Mouse (Mus musculus): Measurements from ENCODE around the gene 4933427D14Rik.

The 4933427D14Rik gene

DNA sequence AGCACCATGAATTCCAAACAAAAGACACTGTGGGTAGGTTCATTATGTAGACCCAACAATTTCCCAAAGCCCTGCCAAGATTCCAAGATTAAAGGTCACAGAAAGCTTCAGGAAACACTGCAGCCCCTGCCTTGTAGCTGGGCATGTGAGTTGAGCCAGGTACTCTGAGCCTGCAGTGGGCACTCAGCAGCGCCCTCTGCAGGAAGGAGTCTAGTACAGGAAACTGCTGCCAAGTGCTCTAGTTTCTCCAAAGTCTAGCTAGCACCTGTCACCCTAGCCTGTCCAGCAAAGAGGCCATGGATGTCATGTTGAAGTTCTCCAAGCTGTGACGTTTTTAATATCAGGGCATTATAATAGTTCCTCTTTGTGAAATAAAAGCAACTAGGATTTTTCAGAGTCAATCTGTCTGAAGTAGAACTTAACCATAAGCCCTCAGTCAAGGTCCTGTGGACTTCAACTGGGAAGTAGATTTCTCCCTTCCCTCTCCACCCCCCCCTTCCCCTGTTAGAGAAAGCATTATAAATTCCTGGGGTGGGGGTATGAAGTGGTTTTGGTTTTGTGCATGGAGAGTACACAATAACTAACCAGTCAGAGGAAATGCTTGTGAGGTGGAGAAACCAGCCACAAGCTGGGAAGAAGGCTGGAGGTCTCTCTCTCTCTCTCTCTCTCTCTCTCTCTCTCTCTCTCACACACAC, 61.9 kb downstream of the 4933427D14Rik start:
- no peak for DNase-seq (ENCODE audit: low spot score in 2 of 2)

DNA sequence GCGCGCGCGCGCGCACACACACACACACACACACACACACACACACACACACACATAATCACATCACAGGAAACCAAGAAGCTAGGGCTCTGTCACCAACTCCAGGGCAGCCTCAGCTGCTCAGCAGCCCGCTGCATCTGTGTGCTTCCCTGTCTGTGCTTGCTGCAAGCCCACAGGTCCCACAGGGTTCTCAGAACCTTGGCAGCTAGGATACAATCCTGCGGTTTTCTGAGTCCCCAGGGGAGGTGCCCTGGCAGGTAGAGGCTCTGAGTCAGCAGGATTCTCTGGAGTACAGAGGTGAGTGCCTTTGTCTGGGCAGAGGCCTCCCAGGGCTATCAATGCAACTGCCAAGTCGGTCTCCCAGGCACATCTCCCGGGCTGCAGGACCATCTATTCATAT, 64.4 kb downstream of the 4933427D14Rik start:
- DNase-seq (ENCODE audit: low spot score in 2 of 2) = no peak

DNA sequence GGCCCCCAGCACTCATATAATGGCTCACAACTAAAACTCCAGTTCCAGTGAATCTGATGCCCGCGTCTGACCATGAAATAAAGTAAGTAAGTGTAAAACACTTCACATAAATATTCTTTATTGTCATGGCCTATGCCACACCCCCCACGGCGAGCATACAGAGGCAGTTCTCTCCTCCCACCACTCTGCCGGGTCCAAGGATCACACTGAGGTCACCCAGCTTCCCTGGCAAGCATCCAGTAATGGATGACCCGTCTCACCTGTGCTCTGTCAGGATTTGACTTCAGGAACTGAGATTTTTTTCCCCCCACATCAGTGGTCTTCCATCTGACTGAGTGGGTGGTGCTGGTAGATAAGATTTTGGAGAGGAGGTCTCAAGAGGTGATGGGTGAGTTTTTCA, 67.1 kb downstream of the 4933427D14Rik start:
- DNase-seq (ENCODE audit: low spot score in 2 of 2) = no peak

DNA sequence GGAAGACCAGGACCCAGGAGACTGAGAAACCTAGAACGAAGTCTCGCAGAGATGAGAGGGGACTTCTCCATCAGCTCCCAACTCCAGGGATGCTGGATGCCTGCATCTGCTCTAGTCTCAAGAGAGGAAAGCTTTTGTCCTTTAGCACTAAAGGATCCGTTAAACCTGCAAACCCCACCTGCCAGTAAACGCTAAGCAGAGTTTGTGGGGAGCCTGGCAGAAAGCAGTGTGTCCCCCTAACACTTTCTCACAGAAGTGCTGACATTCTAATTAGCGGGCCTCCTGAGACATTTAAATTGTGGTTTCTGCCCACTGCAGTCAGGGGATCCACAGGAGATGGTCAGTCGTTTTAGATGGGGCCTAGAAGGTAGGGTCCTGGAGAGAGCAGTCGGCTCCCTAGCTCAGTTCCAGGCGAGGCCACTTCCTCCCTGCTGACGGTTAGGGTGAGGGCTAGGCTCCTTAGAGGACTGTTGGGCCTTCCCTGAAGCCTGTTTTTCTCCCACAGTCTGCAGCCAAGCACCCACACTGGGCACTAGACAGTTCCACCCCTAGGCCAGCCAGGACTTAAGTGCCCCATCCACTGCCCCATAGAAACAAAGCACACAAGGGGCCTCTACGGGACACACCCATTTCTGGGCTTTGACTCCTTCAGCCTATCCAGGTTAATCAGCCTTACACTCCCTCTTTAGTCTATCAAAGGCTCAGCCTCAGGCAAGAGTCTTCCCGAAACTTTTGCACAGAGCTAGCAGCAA, 70.9 kb downstream of the 4933427D14Rik start:
- DNase-seq (ENCODE audit: low spot score in 2 of 2) = peak; percentile 17 to 31

DNA sequence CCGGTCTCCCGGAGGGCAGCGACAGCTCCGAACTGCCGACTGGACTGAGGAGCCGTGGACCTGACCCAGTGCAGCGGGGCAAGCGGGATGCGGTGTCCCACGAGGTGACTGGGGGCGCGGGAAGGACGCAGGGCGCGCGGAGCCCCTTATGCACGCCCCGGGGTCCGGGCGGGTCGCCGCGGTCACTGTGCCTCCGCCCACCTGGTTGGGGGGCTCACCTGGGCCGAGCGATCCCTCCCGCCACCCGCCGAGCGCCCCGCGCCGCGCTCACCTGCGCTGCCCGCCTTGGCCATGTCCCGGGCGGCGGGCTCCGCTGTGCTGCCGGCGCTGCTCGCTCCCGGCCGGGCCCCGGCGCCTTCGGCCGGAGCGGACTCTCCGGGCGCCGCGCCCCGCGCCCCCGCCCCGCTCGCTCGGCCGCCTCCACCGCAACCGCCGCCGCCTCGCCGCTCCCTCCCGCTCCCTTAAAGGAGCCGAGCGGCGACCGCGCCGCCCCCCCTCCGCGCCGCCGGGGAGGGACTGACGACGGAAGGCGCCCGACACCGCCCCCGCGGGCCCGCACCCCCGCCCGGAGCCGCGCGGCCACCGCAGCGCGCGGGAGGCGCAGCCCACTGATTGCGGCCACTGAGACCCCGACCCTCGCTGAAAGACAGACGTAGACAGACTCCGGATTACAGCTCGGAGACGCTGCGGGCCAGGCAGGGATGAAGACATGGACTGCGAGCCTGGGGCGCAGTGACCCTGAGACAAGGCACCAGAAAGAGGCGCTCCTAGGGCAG, 71.7 kb downstream of the 4933427D14Rik start, which contains the start of gene Pitpnm3:
Pitpnm3 (minus strand) TSS at position 396 of the 776 bp plus-strand sequence.
- DNase-seq (ENCODE audit: low spot score in 2 of 2) = peak; percentile 55

DNA sequence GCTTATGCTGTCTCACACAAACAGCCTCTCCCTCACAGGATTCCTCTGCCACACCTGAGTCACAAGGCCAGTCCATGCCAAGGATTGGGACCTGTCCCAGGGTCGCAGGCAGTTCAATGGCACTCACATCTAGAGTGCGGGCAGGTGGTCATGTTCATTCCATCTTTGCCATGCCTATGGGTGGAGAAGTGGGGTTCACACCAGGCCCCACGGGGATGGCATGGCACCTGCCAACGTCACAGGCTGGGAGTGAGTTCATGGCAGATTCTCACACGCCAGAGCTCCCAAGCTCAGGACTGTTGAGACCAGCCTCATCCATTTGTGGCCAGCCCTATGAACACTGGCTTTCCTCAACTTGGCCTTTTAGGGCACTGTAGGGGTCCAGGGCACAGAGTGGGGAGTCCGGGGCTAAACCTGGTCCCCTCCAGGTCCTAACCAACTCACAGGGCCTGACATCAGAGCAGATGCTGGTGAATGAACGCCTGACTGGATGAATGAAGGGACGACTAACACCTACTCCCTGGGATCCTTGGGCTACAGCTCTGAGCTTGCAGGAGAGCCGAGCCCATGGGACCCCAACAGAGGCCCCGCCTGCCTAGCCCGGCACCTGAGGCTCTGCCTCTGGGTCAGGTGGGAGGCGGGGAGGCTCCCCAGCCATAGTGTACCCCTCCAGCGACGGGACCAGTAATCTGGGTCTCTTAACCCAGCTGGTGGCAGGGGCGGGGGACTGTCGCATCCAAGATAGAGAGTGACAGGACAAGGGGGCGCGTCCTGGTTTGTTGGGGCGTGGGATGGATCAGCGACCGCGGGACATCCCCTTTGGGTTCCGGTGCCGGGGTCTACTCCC, 72.5 kb downstream of the 4933427D14Rik start:
- peak; percentile 32 to 42 for DNase-seq (ENCODE audit: low spot score in 2 of 2)

DNA sequence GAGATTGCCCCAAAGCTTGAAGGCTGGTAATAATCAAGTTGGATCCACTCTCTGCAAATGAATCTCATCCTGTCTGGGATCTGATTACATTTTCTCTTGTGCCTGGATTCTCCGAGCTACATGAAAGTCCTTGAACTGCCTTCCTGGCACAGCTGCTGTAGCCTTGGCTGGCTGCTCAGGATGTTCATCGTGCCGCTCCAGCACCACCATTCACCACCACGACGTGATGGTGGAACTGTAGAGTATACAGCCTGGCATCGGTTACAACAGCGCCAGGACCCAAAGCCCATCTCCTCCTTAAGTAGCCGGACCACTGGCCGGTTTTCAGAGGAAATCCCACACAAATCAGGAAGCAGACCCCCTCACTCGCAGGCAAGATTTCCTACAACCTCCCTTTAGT, 74.2 kb downstream of the 4933427D14Rik start:
- DNase-seq (ENCODE audit: low spot score in 2 of 2) = peak in 1 of 2 experiments; percentile 29

DNA sequence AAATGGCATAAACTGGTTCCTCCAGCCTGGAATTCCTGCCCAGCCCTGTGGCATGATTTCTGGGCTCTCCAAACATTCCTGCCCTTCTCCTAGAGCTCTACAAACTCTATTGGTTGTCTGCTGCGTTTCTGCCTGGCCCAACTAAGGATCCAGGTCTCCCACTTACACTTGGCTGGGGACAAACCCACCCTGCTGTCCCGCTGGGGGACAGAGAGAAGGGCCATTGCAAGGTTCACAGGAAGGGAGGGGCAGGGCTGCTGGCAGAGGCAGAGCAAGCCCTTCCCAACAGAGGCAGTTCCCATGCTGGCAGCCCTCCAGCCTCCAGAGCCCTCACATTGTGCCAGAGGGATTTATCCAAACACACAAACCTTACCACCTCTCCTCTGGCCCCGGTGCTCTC, 75.0 kb downstream of the 4933427D14Rik start:
- peak; percentile 39 to 54 for DNase-seq (ENCODE audit: low spot score in 2 of 2)

DNA sequence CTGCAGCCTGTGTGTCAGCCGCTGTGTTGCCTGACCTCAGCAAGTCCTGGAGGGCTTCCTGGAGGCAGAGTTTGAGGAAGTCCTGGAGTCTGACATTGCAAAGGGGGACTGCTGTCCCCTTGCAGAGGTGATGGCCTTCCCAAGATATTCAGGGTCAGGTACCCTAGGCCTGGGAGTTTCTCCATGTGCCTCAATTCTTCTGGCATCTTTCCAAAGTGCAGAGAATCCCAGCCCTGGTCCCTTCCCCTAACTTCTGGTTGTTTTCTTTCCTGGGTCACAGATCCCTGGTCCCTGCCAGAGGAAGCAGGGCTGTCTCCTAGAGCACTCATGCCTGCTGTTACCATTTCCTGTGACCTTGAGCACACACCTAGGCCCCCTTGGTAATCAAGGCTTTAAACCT, 75.6 kb downstream of the 4933427D14Rik start:
- DNase-seq (ENCODE audit: low spot score in 2 of 2) = no peak

DNA sequence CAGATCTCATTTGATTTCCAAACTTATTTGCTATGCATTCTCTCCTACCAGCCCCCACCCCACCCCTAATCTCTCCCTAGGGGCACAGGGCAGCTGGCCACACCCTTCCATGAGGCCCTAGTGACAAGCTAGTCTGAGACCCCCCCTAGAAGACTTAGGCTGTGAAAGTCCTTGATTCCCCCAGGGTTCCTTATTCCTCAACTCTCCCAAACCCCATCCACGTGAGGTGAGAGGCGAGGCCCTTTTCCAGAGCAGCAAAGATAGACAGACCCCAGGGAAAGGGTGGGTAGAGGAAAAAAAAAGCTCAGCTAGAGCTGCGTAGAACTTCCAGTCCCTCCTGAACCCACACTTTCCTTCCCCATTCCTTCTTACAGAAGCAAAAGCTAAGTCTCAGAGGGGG, 76.4 kb downstream of the 4933427D14Rik start:
- DNase-seq (ENCODE audit: low spot score in 2 of 2) = no peak

DNA sequence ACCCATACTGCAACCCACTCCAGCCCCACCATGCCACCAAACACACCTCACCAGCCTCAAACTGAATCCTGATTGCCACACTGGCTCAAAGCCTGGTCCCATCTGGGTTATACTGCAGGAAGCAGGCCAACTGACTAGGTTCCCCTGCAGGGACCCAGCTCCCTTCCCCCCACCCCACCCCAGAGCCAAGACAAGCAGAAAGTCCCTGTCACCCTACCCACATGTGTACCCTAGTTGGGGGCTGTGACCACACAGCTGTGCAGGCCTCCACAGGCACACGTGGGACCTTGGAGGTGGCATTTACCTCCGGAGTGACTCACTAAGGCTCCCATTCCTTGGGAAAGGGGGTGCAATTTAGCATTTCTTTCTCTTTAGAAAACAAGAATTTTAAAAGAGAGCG, 76.8 kb downstream of the 4933427D14Rik start:
- DNase-seq (ENCODE audit: low spot score in 2 of 2) = peak in 1 of 2 experiments; percentile 42

DNA sequence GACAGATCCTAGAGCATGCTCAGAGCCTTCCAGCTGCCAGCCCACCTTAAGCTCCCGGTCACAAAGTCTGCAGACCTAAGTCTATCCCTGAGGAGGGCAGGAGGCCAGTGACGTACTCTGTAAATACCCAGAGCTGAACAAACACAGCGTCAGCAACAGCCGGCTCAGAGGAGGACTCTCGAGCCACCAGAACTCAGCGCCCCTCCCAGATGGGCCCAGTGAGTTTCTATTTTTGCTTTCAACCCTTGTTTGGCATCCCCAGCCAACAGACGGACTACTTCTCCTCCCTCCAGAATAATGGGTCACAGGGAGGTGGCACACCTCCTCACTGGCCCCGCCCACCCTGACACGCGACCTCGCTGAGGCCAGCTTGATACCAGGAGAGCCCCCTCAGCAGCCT, 77.2 kb downstream of the 4933427D14Rik start:
- peak in 1 of 2 experiments; percentile 53 for DNase-seq (ENCODE audit: low spot score in 2 of 2)

DNA sequence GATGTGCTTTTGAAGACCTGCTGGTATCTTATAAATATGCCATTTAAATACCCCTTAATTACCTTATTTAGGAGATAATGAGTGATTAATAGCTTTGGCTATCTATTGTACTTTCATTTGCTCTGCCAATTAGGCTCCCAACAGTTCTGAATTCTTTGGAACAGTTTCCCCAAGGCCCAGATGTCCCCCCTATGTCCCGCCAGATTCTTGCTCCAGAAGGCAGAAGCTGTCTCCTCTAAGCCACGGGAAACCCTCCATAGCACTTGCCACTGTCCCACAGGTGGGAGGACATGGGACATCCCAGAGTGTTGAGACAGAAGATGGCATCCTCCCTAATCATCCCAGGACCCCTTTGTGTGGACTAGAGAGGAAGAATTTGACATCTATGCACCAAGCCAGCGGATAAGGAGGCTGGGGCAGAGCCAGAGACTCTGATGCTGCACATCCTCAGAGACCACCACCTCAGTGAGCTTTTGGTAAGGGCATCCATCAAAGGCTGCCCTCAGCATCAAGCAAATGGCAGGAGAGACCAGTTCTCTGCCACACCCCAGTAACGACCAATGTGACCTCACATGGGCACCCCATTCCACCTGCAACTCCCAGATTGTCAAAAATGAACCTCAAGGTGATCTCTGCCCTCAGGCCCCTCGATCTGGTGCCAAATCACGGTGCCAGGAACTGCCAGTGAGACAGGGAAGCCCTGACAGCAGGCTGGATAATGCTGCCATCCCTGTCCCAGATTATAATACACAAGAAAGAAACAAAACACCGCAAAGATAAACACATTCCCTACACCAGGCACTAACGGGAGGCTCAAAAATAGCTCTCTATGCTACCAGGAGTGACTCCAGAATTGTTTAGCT, 78.0 kb downstream of the 4933427D14Rik start:
- DNase-seq (ENCODE audit: low spot score in 2 of 2) = no peak

DNA sequence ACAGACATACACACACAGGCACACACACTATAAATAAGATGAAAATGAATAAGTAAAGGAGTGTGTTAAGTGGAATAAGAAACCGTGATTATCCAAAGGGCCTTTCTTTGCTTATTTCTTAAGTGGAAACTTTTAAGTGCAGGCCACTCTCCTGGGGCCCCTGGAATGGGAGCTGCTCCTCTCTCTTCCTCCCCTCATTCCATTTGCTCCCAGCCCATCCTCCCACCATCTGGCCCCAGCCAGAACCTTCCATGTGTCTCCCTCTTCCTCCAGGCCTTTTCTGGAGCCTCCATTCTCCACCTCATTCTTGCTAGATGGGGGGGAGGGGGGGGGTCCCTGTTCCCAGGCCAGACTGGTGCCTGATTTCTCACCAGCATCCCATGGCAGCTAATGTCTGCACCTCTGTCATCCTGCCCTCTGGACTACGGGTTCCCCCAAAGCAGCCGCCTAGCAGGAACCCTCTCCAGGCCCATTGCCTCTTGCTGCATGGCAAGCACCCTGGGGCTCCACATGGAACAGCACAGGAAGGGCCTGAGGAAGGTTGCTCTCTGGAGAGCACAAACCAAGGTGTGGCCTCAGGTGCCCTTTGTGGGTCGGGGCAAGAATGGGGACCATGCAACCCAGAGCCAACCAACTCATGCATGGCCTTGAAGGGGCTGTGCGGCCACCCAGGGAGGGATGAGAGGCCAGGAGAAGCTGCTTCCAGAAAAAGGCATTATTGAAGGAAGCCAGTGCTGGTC, 79.6 kb downstream of the 4933427D14Rik start:
- DNase-seq (ENCODE audit: low spot score in 2 of 2) = no peak

DNA sequence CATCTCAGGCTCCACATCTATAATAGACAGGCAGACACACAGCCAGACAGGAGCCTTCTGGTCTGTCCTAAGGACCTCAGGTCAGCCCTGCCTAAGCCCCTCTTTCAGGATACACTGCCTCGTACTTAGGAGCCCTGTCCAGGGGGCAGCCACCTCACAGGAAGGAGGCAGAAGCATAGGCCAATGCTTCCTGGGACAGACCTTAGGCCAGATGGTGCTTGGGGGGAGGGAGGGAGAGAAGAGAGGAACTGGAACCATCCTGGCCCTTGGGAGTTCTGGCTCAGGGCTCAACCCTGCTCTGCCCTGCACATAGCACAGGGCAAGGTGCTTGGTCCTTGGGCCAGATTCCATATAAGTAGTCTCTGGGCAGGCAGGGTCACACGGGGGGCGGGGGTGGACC, 81.5 kb downstream of the 4933427D14Rik start:
- no peak for DNase-seq (ENCODE audit: low spot score in 2 of 2)

DNA sequence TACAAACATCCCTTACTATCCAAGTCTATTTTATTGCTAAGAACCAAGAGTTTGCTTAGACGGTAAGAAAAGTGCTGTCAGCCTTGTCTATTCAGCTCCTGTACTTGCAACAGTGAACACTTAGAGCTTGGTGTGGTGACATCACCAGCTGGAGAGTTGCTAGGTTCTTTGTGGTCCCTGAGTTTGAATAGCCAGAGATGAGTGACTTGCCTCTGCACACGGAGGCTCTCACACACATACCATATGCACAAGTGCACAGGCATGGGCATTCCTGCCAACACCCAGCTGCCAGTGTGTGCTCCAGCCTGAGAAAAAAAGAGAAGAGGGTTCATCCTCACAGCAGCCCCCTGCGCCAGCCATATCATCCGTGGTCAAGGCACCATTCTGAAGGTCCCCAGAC, 83.7 kb downstream of the 4933427D14Rik start:
- no peak for DNase-seq (ENCODE audit: low spot score in 2 of 2)

DNA sequence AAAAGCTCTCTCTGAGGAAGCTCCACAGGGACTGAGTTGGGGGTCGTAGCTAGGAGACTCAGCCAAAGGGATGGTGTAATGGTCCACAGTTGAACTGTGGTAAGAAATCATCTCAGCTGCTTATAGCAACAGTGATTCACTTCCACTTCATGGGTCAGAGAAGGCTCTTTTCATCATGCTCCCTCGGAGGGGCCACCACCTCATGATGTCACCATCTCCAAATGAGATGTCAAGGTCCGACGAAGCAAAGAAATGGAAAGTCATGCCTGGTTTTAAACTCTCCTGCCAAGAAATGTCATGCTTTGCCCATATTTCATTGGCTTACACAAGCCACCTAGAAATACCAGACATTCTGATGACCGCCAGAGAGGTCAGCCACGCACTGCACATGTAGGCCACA, 86.9 kb downstream of the 4933427D14Rik start:
- no peak for DNase-seq (ENCODE audit: low spot score in 2 of 2)

DNA sequence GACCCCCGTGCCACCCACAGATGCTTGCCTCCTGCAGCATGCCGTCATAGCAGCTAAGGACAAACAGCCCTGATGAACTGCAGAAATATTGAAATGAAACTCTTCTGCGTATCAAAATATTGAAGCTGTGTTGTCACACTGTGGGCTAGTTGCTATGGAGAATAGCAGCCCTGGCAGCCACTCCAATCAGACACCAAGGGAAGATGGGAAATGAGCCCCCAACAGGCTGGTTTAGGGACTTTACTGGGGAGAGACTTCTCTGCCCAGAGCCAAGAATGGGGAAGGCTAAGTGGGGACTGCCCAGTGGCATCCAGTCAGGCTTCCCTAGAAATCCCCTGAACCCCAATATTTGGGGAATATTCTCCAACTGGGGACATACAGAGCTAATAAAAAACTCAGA, 88.6 kb downstream of the 4933427D14Rik start:
- DNase-seq (ENCODE audit: low spot score in 2 of 2) = no peak

DNA sequence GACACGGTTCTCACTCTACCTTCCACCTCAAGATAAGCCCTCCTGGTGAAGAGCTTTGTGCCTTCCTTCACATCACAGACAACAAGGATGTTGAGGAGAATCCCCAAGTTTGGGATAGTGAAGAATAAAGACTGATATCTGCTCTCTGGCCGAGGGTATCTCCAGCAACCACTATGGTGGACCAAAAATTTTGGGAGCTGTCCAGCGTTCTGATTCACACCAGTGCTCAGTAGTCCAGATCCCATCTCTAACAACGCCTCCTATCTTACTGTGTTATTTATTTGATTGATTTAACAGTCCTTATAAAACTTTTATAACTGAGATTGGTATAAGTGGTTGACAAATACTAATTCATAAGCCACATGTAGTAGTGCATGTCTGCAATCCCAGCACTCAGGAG, 94.0 kb downstream of the 4933427D14Rik start:
- DNase-seq (ENCODE audit: low spot score in 2 of 2) = no peak

DNA sequence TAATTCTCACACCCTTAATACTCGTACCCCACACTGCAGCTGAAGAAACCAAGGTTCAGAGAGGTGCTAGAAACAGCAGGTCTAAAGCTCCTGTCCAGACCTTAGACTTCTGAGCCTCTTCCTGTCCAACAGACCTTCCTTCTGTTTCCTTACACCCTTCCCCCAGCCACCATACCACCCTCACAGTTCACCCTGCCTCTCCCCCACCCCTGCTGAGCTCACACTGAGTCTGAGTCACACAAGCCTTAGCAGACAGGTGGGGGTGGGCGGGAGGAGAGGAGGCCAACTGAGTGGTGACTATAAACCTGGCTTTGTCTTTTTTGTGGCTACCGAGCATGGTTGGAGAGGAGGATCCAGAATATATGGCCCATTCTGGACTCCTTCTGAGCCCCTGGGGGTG, 96.5 kb downstream of the 4933427D14Rik start:
- peak in 1 of 2 experiments; percentile 52 for DNase-seq (ENCODE audit: low spot score in 2 of 2)
